Mouse (Mus musculus): ENCODE measurements around the gene Ppfibp1.

DNA sequence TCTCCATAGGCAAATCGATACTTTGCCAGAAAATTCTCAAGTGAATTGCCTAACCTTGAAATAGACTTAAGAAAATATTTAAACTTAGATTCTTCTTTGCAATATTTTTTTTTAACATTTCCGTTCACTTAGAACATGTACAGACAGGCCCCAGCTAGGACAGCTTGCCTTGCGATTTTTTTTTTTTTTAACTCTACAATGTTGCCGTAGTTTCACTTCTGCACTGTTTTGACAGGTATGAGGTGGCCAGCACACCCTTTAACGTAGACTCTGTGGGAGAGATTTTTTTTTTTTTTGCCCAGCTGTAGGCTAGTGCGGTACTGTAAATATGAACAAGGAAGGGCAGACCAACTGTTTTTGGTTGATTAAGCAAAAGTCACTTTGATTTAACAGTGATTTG is 122.1 kb downstream of the Ppfibp1 start:
- TF ChIP-seq CTCF (IDR thresholded peaks at IDR 0.05; ENCODE audit: low read depth) (no peak), EP300 (IDR thresholded peaks at IDR 0.05; ENCODE audit: low read depth) (no peak)

Data from heart, postnatal 0 days (tissue).